Mouse (Mus musculus) midbrain, embryonic 10.5 days (tissue): ENCODE results near the gene Far2. TPM values are rescaled to one million over a fixed set of nuclear protein-coding genes. Genes with fewer than 3 reads are reported as not detected.

ENCODE experiments used
- DNase-seq: peaks from one replicate; pipeline ENCODE4 v3.0.0-alpha.2; 2017; ENCODE audit warnings: low spot score
- H3K27ac ChIP-seq: fragments of 300-500 bp; sonication (generic); replicated peaks from 2 replicates; pipeline ENCODE4 v1.5.1; 2016; ENCODE audit warnings: mild to moderate bottlenecking
- H3K27me3 ChIP-seq: fragments of 300-500 bp; sonication (generic); 2 replicates; pipeline ENCODE4 v1.6.1; 2016; ENCODE audit warnings: low read depth, mild to moderate bottlenecking; ENCODE audit not compliant: poor library complexity, severe bottlenecking
- H3K36me3 ChIP-seq: fragments of 300-500 bp; sonication (generic); 2 replicates; pipeline ENCODE4 v1.6.1; 2016; ENCODE audit warnings: mild to moderate bottlenecking, moderate library complexity
- H3K4me1 ChIP-seq: fragments of 300-500 bp; sonication (generic); 2 replicates; pipeline ENCODE4 v1.6.1; 2016
- H3K4me3 ChIP-seq: fragments of 300-500 bp; sonication (generic); 2 replicates; pipeline ENCODE4 v1.5.1; 2016; ENCODE audit warnings: mild to moderate bottlenecking, moderate library complexity
- H3K9me3 ChIP-seq: fragments of 300-500 bp; sonication (generic); replicated peaks from 2 replicates; pipeline ENCODE4 v1.6.1; 2016; ENCODE audit warnings: mild to moderate bottlenecking
- WGBS: fragments of 180-500 bp; shearing (Covaris S2); methylation state at CpG from one replicate; pipeline ENCODE4 v1.1.7; 2016; 5-methylcytosine and 5-hydroxymethylcytosine counted together
- polyA plus RNA-seq: library from polyadenylated mRNA; unstranded; fragments of >200 nt; fragmentation: Nextera tagmentation; extraction: Ambion mirVana; gene quantifications from 2 replicates; pipeline ENCODE4 v1.2.1, GENCODE M21; 2016

Far2 gene
- polyA plus RNA-seq, 1 experiment from 2014 or later, result 1.9 TPM

GRCm38 (mm10) chr6:148211391-148211876 is 164.4 kb downstream of the Far2 start:
- Histone ChIP-seq H3K9me3 (no peaks in the 10 kb centered on the region), H3K4me3 (peak overlapping the region; percentile 86), H3K4me1 (peaks cover 19% of the 10 kb centered on the region), H3K27me3 (no peaks in the 10 kb centered on the region), H3K27ac (peak overlapping the region; percentile 95), H3K36me3 (0 out of 2 replicates have a peak, but pooled peaks cover under 1% of the 10 kb centered on the region)
- WGBS, result 1% methylated on average over 51 of the region's 51 CpGs
- DNase-seq, result no peak

- peaks cover 19% of the 10 kb centered on the region for H3K4me1 ChIP-seq
- H3K27ac ChIP-seq, result peak within 1 kb of the TSS; percentile 95
- H3K9me3 ChIP-seq, result no peaks in the 10 kb centered on the region
- no peaks in the 10 kb centered on the region for H3K36me3 ChIP-seq
- WGBS, result 1% methylated on average over 61 of the region's 61 CpGs
- H3K27me3 ChIP-seq, result no peaks in the 10 kb centered on the region
- H3K4me3 ChIP-seq, result peak within 1 kb of the TSS; percentile 86
- DNase-seq, result peak; percentile 96
These were observed 165.0 kb downstream of the Far2 start, which contains the start of gene Ergic2 for GRCm38 (mm10) chr6:148211897-148212680. TSS of gene Ergic2 (minus strand) at chr6:148212374.

GRCm38 (mm10) chr6:148214765-148215164 is 167.7 kb downstream of the Far2 start:
- 19% methylated on average over 5 of the region's 5 CpGs for WGBS
- peaks cover 19% of the 10 kb centered on the region for H3K4me1 ChIP-seq
- no peaks in the 10 kb centered on the region for H3K36me3 ChIP-seq
- H3K27ac ChIP-seq, result no peak overlapping the region
- no peaks in the 10 kb centered on the region for H3K9me3 ChIP-seq
- DNase-seq, result peak; percentile 41
- no peaks in the 10 kb centered on the region for H3K27me3 ChIP-seq
- H3K4me3 ChIP-seq, result no peak overlapping the region

DNA sequence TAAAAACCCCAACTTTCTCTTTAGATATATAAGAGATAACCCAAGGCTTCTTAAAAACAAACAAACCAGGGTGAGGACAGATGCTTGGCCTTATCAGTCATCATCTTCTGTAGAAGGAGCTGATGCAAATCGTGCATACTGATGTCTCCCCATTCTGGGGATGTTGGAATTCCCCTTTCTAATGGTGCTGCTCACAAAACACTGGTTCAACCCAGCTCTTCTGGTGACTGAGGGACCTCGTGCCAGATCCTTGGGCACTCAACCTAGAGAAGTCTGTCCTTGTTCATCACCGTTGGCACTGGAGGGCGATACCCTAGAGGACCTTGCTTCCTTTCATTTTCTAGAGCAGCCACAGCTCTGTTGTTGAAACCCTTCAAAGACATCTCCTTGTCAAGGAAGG is 169.7 kb downstream of the Far2 start:
- DNase-seq, result no peak
- Histone ChIP-seq H3K27me3 (no peaks in the 10 kb centered on the region), H3K4me1 (peaks cover 8% of the 10 kb centered on the region), H3K27ac (no peak overlapping the region), H3K36me3 (no peaks in the 10 kb centered on the region), H3K4me3 (no peak overlapping the region), H3K9me3 (no peaks in the 10 kb centered on the region)
- WGBS, result 92% methylated on average over 4 of the region's 4 CpGs

DNA sequence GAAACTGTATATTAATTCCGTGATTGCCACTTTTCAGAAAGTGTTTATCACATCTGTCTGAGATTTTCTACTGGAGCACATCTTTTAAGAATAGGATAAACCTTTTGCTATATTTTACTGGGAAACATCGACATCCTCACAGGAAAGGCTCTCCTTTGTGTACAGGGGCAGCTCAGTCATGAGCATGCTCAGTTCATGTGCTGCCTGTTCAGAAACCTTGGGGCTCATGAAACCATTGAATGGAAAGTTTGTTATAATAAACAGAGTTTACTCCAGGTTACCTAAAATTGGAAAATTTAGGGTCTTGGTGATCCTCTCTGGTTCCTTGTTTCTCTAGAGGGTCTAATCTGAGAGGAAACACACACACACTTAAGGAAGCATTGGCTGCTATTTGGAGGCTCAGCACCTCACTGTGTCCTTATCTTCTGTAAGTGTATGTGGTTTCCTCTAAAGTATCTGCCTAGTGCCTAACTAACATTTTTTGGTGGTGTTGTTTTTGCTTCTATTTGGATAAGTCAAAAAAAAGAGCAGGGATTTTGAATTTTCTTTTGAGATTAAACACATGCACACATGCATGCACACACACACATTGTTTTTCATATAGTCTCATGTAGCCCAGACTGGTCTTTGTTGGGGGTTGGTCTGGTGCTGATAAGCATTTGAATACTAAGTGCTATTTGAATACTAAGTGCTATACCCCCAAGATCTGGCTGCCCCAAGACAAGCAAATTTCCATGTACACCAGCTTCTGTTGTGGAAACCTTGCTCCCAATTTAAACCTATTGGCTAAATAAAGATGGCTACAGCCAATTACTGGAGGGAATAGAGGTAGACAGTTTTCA is 171.4 kb downstream of the Far2 start:
- H3K4me3 ChIP-seq, result no peak overlapping the region
- no peak overlapping the region for H3K27ac ChIP-seq
- 0 out of 2 replicates have a peak, but pooled peaks cover 3% of the 10 kb centered on the region for H3K4me1 ChIP-seq
- no peaks in the 10 kb centered on the region for H3K9me3 ChIP-seq
- 85% methylated on average over 2 of the region's 2 CpGs for WGBS
- no peaks in the 10 kb centered on the region for H3K27me3 ChIP-seq
- no peak for DNase-seq
- no peaks in the 10 kb centered on the region for H3K36me3 ChIP-seq

DNA sequence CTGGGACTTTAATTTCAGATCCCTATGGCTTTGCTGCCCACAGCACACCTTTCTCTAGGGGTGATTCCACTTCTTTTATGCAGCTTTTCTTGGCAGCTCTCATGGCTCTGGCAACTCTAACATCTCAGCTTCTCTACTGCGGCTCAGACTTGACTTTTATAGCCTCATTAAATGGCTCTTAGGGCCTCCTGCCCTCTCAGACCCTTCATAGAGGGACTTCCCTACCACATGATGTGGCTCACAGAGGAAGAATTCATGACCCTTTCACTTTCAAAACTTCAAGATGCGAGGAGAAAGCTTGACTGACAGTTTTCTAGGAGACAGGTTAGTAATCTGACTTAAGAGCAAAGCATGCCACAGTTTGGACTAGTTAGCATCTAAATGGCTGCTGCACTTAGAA is 175.6 kb downstream of the Far2 start:
- 0 out of 2 replicates have a peak, but pooled peaks cover 3% of the 10 kb centered on the region for H3K4me1 ChIP-seq
- 67% methylated on average over 2 of the region's 2 CpGs for WGBS
- H3K27me3 ChIP-seq, result no peaks in the 10 kb centered on the region
- no peak for DNase-seq
- H3K9me3 ChIP-seq, result no peaks in the 10 kb centered on the region
- no peaks in the 10 kb centered on the region for H3K36me3 ChIP-seq
- H3K27ac ChIP-seq, result no peak overlapping the region
- H3K4me3 ChIP-seq, result no peak overlapping the region

DNA sequence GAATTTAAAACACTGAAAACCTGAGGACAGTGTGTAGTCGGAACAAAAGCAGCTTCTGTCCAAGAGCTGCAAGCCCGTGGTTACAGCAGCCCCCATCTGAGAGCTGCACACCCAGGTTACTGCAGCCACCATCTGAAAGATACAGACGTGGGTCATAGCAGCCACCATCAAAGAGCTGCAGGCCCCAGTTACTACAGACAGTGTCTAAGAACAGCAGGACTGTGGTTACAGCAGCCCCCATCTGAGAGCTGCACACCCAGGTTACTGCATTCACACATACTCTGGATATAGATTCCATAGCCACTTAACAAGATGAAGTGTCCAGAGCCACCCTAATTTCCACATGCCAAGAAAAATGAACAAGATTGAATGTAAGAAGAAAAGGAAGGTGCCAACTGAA is 180.5 kb downstream of the Far2 start:
- H3K4me3 ChIP-seq, result no peak overlapping the region
- no peak overlapping the region for H3K27ac ChIP-seq
- WGBS, result 71% methylated on average over 3 of the region's 3 CpGs
- no peaks in the 10 kb centered on the region for H3K27me3 ChIP-seq
- no peaks in the 10 kb centered on the region for H3K36me3 ChIP-seq
- no peaks in the 10 kb centered on the region for H3K9me3 ChIP-seq
- no peak for DNase-seq
- 0 out of 2 replicates have a peak, but pooled peaks cover 3% of the 10 kb centered on the region for H3K4me1 ChIP-seq

Other genes with a start within 250 kb of the Far2 start
- gene Ergic2, start 165.1 kb downstream of the Far2 start, polyA plus RNA-seq, result 187 and 203 TPM in 2 replicates